Mouse (Mus musculus) gastrocnemius, postnatal 14 days (tissue): ENCODE measurements around the gene Tinagl1. TPM values are rescaled to one million over a fixed set of nuclear protein-coding genes. Genes with fewer than 3 reads are reported as not detected.

Source experiments
- total RNA-seq, 2 experiments: library from RNA; stranded (reverse); gene quantifications; 2 replicates each; pipeline ENCODE4 v1.2.3; 2021

Tinagl1 gene
- total RNA-seq, 2 experiments from 2014 or later: 29.3 to 39.2 TPM

Other genes starting within 250 kb of the Tinagl1 start
- gene Spocd1, start 245.9 kb downstream of the Tinagl1 start, total RNA-seq: not detected
- gene Adgrb2, start 190.3 kb downstream of the Tinagl1 start, total RNA-seq: 1 to 10 TPM; 1.0 to 1.5 TPM
- gene Col16a1, start 127.3 kb downstream of the Tinagl1 start, total RNA-seq: 10 to 100 TPM; 37.9 to 46.5 TPM
- gene Pef1, start 72.6 kb downstream of the Tinagl1 start, total RNA-seq: 10 to 100 TPM; 27.6 to 30.8 TPM
- gene Hcrtr1, start 35.8 kb downstream of the Tinagl1 start, total RNA-seq: not detected
- gene Gm853, start 47.3 kb upstream of the Tinagl1 start, total RNA-seq: not detected
- 10 to 100 TPM; 53.0 to 57.0 TPM for gene Serinc2, start 104.1 kb upstream of the Tinagl1 start, total RNA-seq
- gene Fabp3, start 133.5 kb upstream of the Tinagl1 start, total RNA-seq: 1,000 to 10,000 TPM in 1 of 2 experiments, 100 to 1,000 TPM in 1; 662 to 1,168 TPM
- gene Gm10570, start 133.6 kb upstream of the Tinagl1 start, total RNA-seq: not detected
- gene Zcchc17, start 184.8 kb upstream of the Tinagl1 start, total RNA-seq: 10 to 100 TPM; 41.5 to 44.0 TPM
- gene Snrnp40, start 185.0 kb upstream of the Tinagl1 start, total RNA-seq: 10 to 100 TPM; 15.7 to 20.7 TPM